Mouse (Mus musculus) limb, embryonic 13.5 days (tissue): ENCODE results near the gene Mblac1. TPM values are rescaled to one million over a fixed set of nuclear protein-coding genes. Genes with fewer than 3 reads are reported as not detected.

Experiments used
- ATAC-seq: fragments of 200-750 bp; cut with Nextera tagmentation; 2 replicates; pipeline ENCODE4 v1.8.0; 2017; ENCODE audit warnings: low read depth, moderate number of reproducible peaks, moderate TSS enrichment; ENCODE audit not compliant: low FRiP score
- H3K27ac ChIP-seq: fragments of 300-500 bp; sonication (generic); 2 replicates; pipeline ENCODE4 v1.5.1; 2015; ENCODE audit warnings: inconsistent platforms, mild to moderate bottlenecking, moderate library complexity
- H3K27me3 ChIP-seq: fragments of 300-500 bp; sonication (generic); 2 replicates; pipeline ENCODE4 v1.6.1; 2015; ENCODE audit warnings: mild to moderate bottlenecking, inconsistent platforms
- H3K36me3 ChIP-seq: fragments of 300-500 bp; sonication (generic); 2 replicates; pipeline ENCODE4 v1.6.1; 2015; ENCODE audit warnings: inconsistent platforms, mild to moderate bottlenecking, moderate library complexity
- H3K4me1 ChIP-seq: fragments of 300-500 bp; sonication (generic); 2 replicates; pipeline ENCODE4 v1.6.1; 2015; ENCODE audit warnings: inconsistent platforms
- H3K4me2 ChIP-seq: fragments of 300-500 bp; sonication (generic); replicated peaks from 2 replicates; pipeline ENCODE4 v1.6.1; 2015; ENCODE audit warnings: inconsistent platforms, mild to moderate bottlenecking, moderate library complexity
- H3K4me3 ChIP-seq: fragments of 300-500 bp; sonication (generic); 2 replicates; pipeline ENCODE4 v1.5.1; 2015; ENCODE audit warnings: moderate library complexity, mild to moderate bottlenecking, inconsistent platforms
- H3K9ac ChIP-seq: fragments of 300-500 bp; sonication (generic); 2 replicates; pipeline ENCODE4 v1.6.1; 2015; ENCODE audit warnings: mild to moderate bottlenecking, inconsistent platforms
- H3K9me3 ChIP-seq: fragments of 300-500 bp; sonication (generic); 2 replicates; pipeline ENCODE4 v1.6.1; 2016; ENCODE audit warnings: inconsistent platforms
- WGBS: fragments of 180-500 bp; shearing (Covaris S2); methylation state at CpG from one replicate; pipeline ENCODE4 v1.1.7; 2015; 5-methylcytosine and 5-hydroxymethylcytosine counted together
- polyA plus RNA-seq: library from polyadenylated mRNA; unstranded; fragments of >200 nt; fragmentation: Nextera tagmentation; extraction: Ambion mirVana; gene quantifications from 2 replicates; pipeline ENCODE4 v1.2.1, GENCODE M21; 2015

The Mblac1 gene
- 10.5 and 11.3 TPM in 2 replicates for polyA plus RNA-seq

- H3K27ac ChIP-seq, result peak within 1 kb of the TSS; percentile 83
- no peaks in the 10 kb centered on the region for H3K27me3 ChIP-seq
- 7% methylated on average over 53 of the region's 54 CpGs for WGBS
- H3K36me3 ChIP-seq, result peaks cover 38% of the 10 kb centered on the region
- H3K9ac ChIP-seq, result peak within 1 kb of the TSS; percentile 86
- H3K4me1 ChIP-seq, result peaks cover 10% of the 10 kb centered on the region
- no peaks in the 10 kb centered on the region for H3K9me3 ChIP-seq
- H3K4me3 ChIP-seq, result peak within 1 kb of the TSS; percentile 75
- ATAC-seq, result peak; percentile 86
- H3K4me2 ChIP-seq, result peak within 1 kb of the TSS; percentile 81
Measured at GRCm38 (mm10) chr5:138193771-138194727, at the start of gene Mblac1. Gene Mblac1 (plus strand): TSS chr5:138194314.

- peaks cover 33% of the 10 kb centered on the region for H3K36me3 ChIP-seq
- no peak for ATAC-seq
- H3K27ac ChIP-seq, result no peak overlapping the region
- peaks cover 10% of the 10 kb centered on the region for H3K4me1 ChIP-seq
- H3K27me3 ChIP-seq, result no peaks in the 10 kb centered on the region
- peak overlapping the region; percentile 81 for H3K4me2 ChIP-seq
- no peaks in the 10 kb centered on the region for H3K9me3 ChIP-seq
- peak overlapping the region; percentile 79 for H3K4me3 ChIP-seq
- H3K9ac ChIP-seq, result peak overlapping the region; percentile 92
- 89% methylated on average over 3 of the region's 3 CpGs for WGBS
Measured at GRCm38 (mm10) chr5:138154390-138154789, 39.7 kb upstream of the Mblac1 start.

- Histone ChIP-seq H3K4me2 (peak within 1 kb of the TSS; percentile 81), H3K4me3 (peak within 1 kb of the TSS; percentile 79), H3K9ac (peak within 1 kb of the TSS; percentile 92), H3K27ac (peak within 1 kb of the TSS; percentile 90), H3K9me3 (no peaks in the 10 kb centered on the region), H3K4me1 (peaks cover 12% of the 10 kb centered on the region), H3K27me3 (no peaks in the 10 kb centered on the region), H3K36me3 (peaks cover 28% of the 10 kb centered on the region)
- under 1% methylated on average over 31 of the region's 31 CpGs for WGBS
- ATAC-seq, result peak; percentile 96
Measured at GRCm38 (mm10) chr5:138155443-138155976, 38.6 kb upstream of the Mblac1 start, which contains the start of gene Zfp113. Gene Zfp113 (minus strand): TSS chr5:138155744.

- Histone ChIP-seq H3K27ac (no peak overlapping the region), H3K4me3 (peak overlapping the region; percentile 84), H3K4me2 (peak overlapping the region; percentile 88), H3K9ac (peak overlapping the region; percentile 50), H3K36me3 (peaks cover 33% of the 10 kb centered on the region), H3K9me3 (no peaks in the 10 kb centered on the region), H3K27me3 (no peaks in the 10 kb centered on the region), H3K4me1 (peaks cover 19% of the 10 kb centered on the region)
- ATAC-seq, result no peak
- 72% methylated on average over 7 of the region's 7 CpGs for WGBS
Measured at GRCm38 (mm10) chr5:138160224-138160762, 33.8 kb upstream of the Mblac1 start.

GRCm38 (mm10) chr5:138160842-138161665 is 33.1 kb upstream of the Mblac1 start, which contains the start of gene Cops6:
Gene Cops6 (plus strand): TSS chr5:138161071.
- no peaks in the 10 kb centered on the region for H3K9me3 ChIP-seq
- H3K36me3 ChIP-seq, result peaks cover 41% of the 10 kb centered on the region
- peak within 1 kb of the TSS; percentile 91 for H3K9ac ChIP-seq
- H3K27me3 ChIP-seq, result no peaks in the 10 kb centered on the region
- WGBS, result under 1% methylated on average over 42 of the region's 42 CpGs
- H3K4me2 ChIP-seq, result peak within 1 kb of the TSS; percentile 88
- ATAC-seq, result peak; percentile 94
- H3K27ac ChIP-seq, result peak within 1 kb of the TSS; percentile 77; the same call in 1 of the 2 replicates
- peak within 1 kb of the TSS; percentile 84 for H3K4me3 ChIP-seq
- H3K4me1 ChIP-seq, result peaks cover 19% of the 10 kb centered on the region

GRCm38 (mm10) chr5:138163046-138163445 is 31.1 kb upstream of the Mblac1 start:
- Histone ChIP-seq H3K27ac (no peak overlapping the region), H3K9ac (no peak overlapping the region), H3K4me2 (no peak overlapping the region), H3K27me3 (no peaks in the 10 kb centered on the region), H3K9me3 (no peaks in the 10 kb centered on the region), H3K36me3 (peaks cover 60% of the 10 kb centered on the region), H3K4me3 (no peak overlapping the region), H3K4me1 (peaks cover 19% of the 10 kb centered on the region)
- 76% methylated on average over 6 of the region's 6 CpGs for WGBS
- no peak for ATAC-seq

- H3K36me3 ChIP-seq, result peaks cover 66% of the 10 kb centered on the region
- no peak overlapping the region for H3K4me2 ChIP-seq
- no peak overlapping the region for H3K4me3 ChIP-seq
- no peaks in the 10 kb centered on the region for H3K9me3 ChIP-seq
- WGBS, result 69% methylated on average over 10 of the region's 10 CpGs
- no peaks in the 10 kb centered on the region for H3K27me3 ChIP-seq
- 0 out of 2 replicates have a peak overlapping the region, but pooled peaks have one; percentile 19 for H3K9ac ChIP-seq
- no peak overlapping the region; the same call in 1 of the 2 replicates for H3K27ac ChIP-seq
- no peak for ATAC-seq
- H3K4me1 ChIP-seq, result peaks cover 19% of the 10 kb centered on the region
Measured at GRCm38 (mm10) chr5:138163610-138164009, 30.5 kb upstream of the Mblac1 start.

- H3K36me3 ChIP-seq, result peaks cover 80% of the 10 kb centered on the region
- H3K4me1 ChIP-seq, result peaks cover 27% of the 10 kb centered on the region
- H3K4me3 ChIP-seq, result no peak overlapping the region
- 0 out of 2 replicates have a peak overlapping the region, but pooled peaks have one; percentile 13 for H3K9ac ChIP-seq
- H3K4me2 ChIP-seq, result no peak overlapping the region
- no peak for ATAC-seq
- no peaks in the 10 kb centered on the region for H3K9me3 ChIP-seq
- WGBS, result 75% methylated on average over 8 of the region's 8 CpGs
- no peaks in the 10 kb centered on the region for H3K27me3 ChIP-seq
- H3K27ac ChIP-seq, result no peak overlapping the region
Measured at GRCm38 (mm10) chr5:138165594-138165993, 28.5 kb upstream of the Mblac1 start.

- Histone ChIP-seq H3K36me3 (peaks cover 62% of the 10 kb centered on the region), H3K9ac (peak overlapping the region; percentile 75), H3K9me3 (no peaks in the 10 kb centered on the region), H3K4me1 (peaks cover 29% of the 10 kb centered on the region), H3K27me3 (no peaks in the 10 kb centered on the region), H3K4me2 (peak overlapping the region; percentile 76), H3K4me3 (peak overlapping the region; percentile 69), H3K27ac (peak overlapping the region; percentile 93)
- peak; percentile 83 for ATAC-seq
- under 1% methylated on average over 47 of the region's 47 CpGs for WGBS
Measured at GRCm38 (mm10) chr5:138170936-138171561, 23.1 kb upstream of the Mblac1 start.

- Histone ChIP-seq H3K9me3 (no peaks in the 10 kb centered on the region), H3K4me3 (peak within 1 kb of the TSS; percentile 69), H3K9ac (peak within 1 kb of the TSS; percentile 75), H3K4me2 (peak within 1 kb of the TSS; percentile 76), H3K4me1 (peaks cover 29% of the 10 kb centered on the region), H3K36me3 (peaks cover 61% of the 10 kb centered on the region), H3K27me3 (no peaks in the 10 kb centered on the region), H3K27ac (peak within 1 kb of the TSS; percentile 93)
- peak; percentile 93 for ATAC-seq
- under 1% methylated on average over 54 of the region's 54 CpGs for WGBS
Measured at GRCm38 (mm10) chr5:138171695-138172491, 22.2 kb upstream of the Mblac1 start, which contains the start of the genes Ap4m1 and Mcm7. Gene Ap4m1 (plus strand): TSS chr5:138172002. Gene Mcm7 (minus strand): TSS chr5:138172422.
